Mouse (Mus musculus) left cerebral cortex, adult 9 months (tissue): ENCODE measurements around the gene Ttll11.
A peak's percentile ranks its signal among the peaks of the same experiment; 100 is the strongest.

Experiments
- DNase-seq, 2 experiments: peaks; one replicate each; pipeline ENCODE4 v3.0.0; 2022; ENCODE audit warnings: low spot score in 2 of 2

Ttll11 gene

GRCm38 (mm10) chr2:35979644-35980021 lies at the start of gene Ttll11:
Gene Ttll11 (minus strand): TSS chr2:35979913.
- peak; percentile 86 to 94 for DNase-seq

GRCm38 (mm10) chr2:36023291-36023690 lies 43.6 kb upstream of the Ttll11 start:
- no peak for DNase-seq

GRCm38 (mm10) chr2:36021385-36022159 lies 41.9 kb upstream of the Ttll11 start:
- DNase-seq = peak; percentile 37 to 86

- no peak for DNase-seq
Measured at GRCm38 (mm10) chr2:36013010-36013409, 33.3 kb upstream of the Ttll11 start.

- peak; percentile 25 to 60 for DNase-seq
Measured at GRCm38 (mm10) chr2:36011331-36011825, 31.7 kb upstream of the Ttll11 start.

- DNase-seq = no peak
Measured at GRCm38 (mm10) chr2:36010579-36010978, 30.9 kb upstream of the Ttll11 start.

- no peak for DNase-seq
Measured at GRCm38 (mm10) chr2:36009386-36009785, 29.7 kb upstream of the Ttll11 start.

GRCm38 (mm10) chr2:36008071-36008470 lies 28.4 kb upstream of the Ttll11 start:
- no peak for DNase-seq

GRCm38 (mm10) chr2:36002188-36002587 lies 22.5 kb upstream of the Ttll11 start:
- DNase-seq = no peak

- no peak for DNase-seq
Measured at GRCm38 (mm10) chr2:36000390-36000789, 20.7 kb upstream of the Ttll11 start.

- no peak for DNase-seq
Measured at GRCm38 (mm10) chr2:35999212-35999611, 19.5 kb upstream of the Ttll11 start.

- DNase-seq = no peak
Measured at GRCm38 (mm10) chr2:35998416-35998815, 18.7 kb upstream of the Ttll11 start.

GRCm38 (mm10) chr2:35996753-35997152 lies 17.0 kb upstream of the Ttll11 start:
- DNase-seq = no peak

GRCm38 (mm10) chr2:35994303-35994702 lies 14.6 kb upstream of the Ttll11 start:
- DNase-seq = no peak

- DNase-seq = no peak
Measured at GRCm38 (mm10) chr2:35993481-35993880, 13.8 kb upstream of the Ttll11 start.

- no peak for DNase-seq
Measured at GRCm38 (mm10) chr2:35992259-35992658, 12.5 kb upstream of the Ttll11 start.

GRCm38 (mm10) chr2:35983869-35984268 lies 4.2 kb upstream of the Ttll11 start:
- peak in 1 of 2 experiments; percentile 64 for DNase-seq

GRCm38 (mm10) chr2:35981872-35982271 lies 2.2 kb upstream of the Ttll11 start:
- no peak for DNase-seq

GRCm38 (mm10) chr2:35978941-35979643 lies 621 bp downstream of the Ttll11 start:
- no peak for DNase-seq

- DNase-seq = peak in 1 of 2 experiments; percentile 59
Measured at GRCm38 (mm10) chr2:35978276-35978933, 1.3 kb downstream of the Ttll11 start.

- DNase-seq = no peak
Measured at GRCm38 (mm10) chr2:35977749-35978148, 2.0 kb downstream of the Ttll11 start.

- no peak for DNase-seq
Measured at GRCm38 (mm10) chr2:35972259-35973001, 7.3 kb downstream of the Ttll11 start.
